Mouse (Mus musculus): Measurements from ENCODE around the gene Med26. TPM values are rescaled to one million over a fixed set of nuclear protein-coding genes. Genes with fewer than 3 reads are reported as not detected.

Med26 gene
- total RNA-seq, 1 experiment, result 15.3 TPM

DNA sequence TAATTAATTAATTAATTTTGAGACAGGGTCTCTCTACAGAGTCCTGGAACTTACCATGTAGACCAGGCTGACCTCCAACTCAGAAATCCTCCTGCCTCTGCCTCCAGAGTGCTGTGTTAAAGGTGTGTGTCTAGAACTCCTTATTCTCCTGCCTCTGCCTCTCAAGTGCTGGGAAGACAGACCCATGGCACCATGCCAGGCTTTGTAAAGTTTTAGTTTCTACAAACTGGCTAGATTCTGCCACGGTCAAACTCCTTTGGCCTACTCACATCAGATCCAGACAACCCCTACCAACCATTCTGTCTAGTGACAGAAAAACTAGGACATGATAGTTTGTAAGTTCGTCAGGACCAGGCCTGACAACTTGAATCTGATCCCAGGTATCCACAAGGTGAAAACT is 57.1 kb downstream of the Med26 start:
- peak overlapping the region in 1 of 2 experiments; percentile 73; a peak in 1 of 4 replicates for H3K4me3 ChIP-seq (ENCODE audit: insufficient read depth in 1 of 2, low read depth in 1 of 2, low read length in 2 of 2, poor library complexity in 1 of 2, severe bottlenecking in 1 of 2)
- TF ChIP-seq CHD2 (IDR thresholded peaks at IDR 0.05; ENCODE audit: low read depth, low read length) (no peak), HCFC1 (IDR thresholded peaks at IDR 0.05; ENCODE audit: borderline replicate concordance, insufficient read depth, low read length) (no peak), ZNF384 (IDR thresholded peaks at IDR 0.05; ENCODE audit: low read depth, low read length) (no peak), ZC3H11A (IDR thresholded peaks at IDR 0.05; ENCODE audit: borderline replicate concordance, low read depth, low read length) (no peak), MAFK (IDR thresholded peaks at IDR 0.05; ENCODE audit: insufficient read depth, low read depth, low read length) (no peak)
- no peak overlapping the region for H3K9ac ChIP-seq (ENCODE audit: insufficient read depth, low read depth, low read length, poor library complexity, severe bottlenecking)
- DNase-seq (ENCODE audit: low read depth, low spot score), result no peak
- no peak overlapping the region for H3K27ac ChIP-seq (ENCODE audit: insufficient read depth, low read depth, low read length, poor library complexity, severe bottlenecking)
- in situ Hi-C loops (cut with MboI; ENCODE audit: low sequenced_read_pairs in 2 of 2, unreplicated experiment in 2 of 2), result no loop called here
- peaks cover 33% of the 10 kb centered on the region for H3K36me3 ChIP-seq (ENCODE audit: control insufficient read depth, insufficient read depth, low read length, poor library complexity, severe bottlenecking)
- H3K9me3 ChIP-seq (ENCODE audit: control insufficient read depth, insufficient read depth, low read depth, low read length), result no peaks in the 10 kb centered on the region
- peaks cover 0 to 7% of the 10 kb centered on the region in 2 experiments; a peak in 2 of 4 replicates for H3K4me1 ChIP-seq (ENCODE audit: control insufficient read depth in 2 of 2, insufficient read depth in 2 of 2, low read length in 2 of 2, poor library complexity in 1 of 2)

DNA sequence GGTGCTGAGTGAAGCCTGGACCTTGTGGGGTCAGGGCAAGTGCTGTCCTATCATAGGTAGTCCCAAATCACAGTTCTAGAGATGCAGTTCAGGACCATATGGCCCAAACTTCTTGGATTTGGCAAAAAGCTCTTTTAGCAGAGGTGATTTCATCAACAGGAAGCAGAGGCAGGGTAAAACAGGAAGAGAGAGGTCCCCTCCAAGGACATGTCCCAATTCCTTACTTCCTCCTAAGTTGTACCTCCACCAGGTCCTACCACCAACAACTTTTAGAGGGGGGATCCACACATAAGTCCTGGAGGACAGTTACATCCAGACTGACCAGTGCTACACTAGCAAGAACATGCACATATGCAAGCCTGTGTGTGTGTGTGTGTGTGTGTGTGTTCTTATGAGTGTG is 61.1 kb downstream of the Med26 start:
- Histone ChIP-seq H3K9me3 (ENCODE audit: control insufficient read depth, insufficient read depth, low read depth, low read length) (no peaks in the 10 kb centered on the region), H3K36me3 (ENCODE audit: control insufficient read depth, insufficient read depth, low read length, poor library complexity, severe bottlenecking) (peaks cover 41% of the 10 kb centered on the region), H3K9ac (ENCODE audit: insufficient read depth, low read depth, low read length, poor library complexity, severe bottlenecking) (no peak overlapping the region), H3K4me1 (ENCODE audit: control insufficient read depth in 2 of 2, insufficient read depth in 2 of 2, low read length in 2 of 2, poor library complexity in 1 of 2) (peaks cover 0 to 3% of the 10 kb centered on the region in 2 experiments; a peak in 1 of 4 replicates), H3K4me3 (ENCODE audit: insufficient read depth in 1 of 2, low read depth in 1 of 2, low read length in 2 of 2, poor library complexity in 1 of 2, severe bottlenecking in 1 of 2) (no peak overlapping the region), H3K27ac (ENCODE audit: insufficient read depth, low read depth, low read length, poor library complexity, severe bottlenecking) (no peak overlapping the region)
- no peak for DNase-seq (ENCODE audit: low read depth, low spot score)
- TF ChIP-seq ZNF384 (IDR thresholded peaks at IDR 0.05; ENCODE audit: low read depth, low read length) (no peak), CHD2 (IDR thresholded peaks at IDR 0.05; ENCODE audit: low read depth, low read length) (no peak), ZC3H11A (IDR thresholded peaks at IDR 0.05; ENCODE audit: borderline replicate concordance, low read depth, low read length) (no peak), MAFK (IDR thresholded peaks at IDR 0.05; ENCODE audit: insufficient read depth, low read depth, low read length) (no peak), HCFC1 (IDR thresholded peaks at IDR 0.05; ENCODE audit: borderline replicate concordance, insufficient read depth, low read length) (no peak)
- in situ Hi-C loops (cut with MboI; ENCODE audit: low sequenced_read_pairs in 2 of 2, unreplicated experiment in 2 of 2), result no loop called here

DNA sequence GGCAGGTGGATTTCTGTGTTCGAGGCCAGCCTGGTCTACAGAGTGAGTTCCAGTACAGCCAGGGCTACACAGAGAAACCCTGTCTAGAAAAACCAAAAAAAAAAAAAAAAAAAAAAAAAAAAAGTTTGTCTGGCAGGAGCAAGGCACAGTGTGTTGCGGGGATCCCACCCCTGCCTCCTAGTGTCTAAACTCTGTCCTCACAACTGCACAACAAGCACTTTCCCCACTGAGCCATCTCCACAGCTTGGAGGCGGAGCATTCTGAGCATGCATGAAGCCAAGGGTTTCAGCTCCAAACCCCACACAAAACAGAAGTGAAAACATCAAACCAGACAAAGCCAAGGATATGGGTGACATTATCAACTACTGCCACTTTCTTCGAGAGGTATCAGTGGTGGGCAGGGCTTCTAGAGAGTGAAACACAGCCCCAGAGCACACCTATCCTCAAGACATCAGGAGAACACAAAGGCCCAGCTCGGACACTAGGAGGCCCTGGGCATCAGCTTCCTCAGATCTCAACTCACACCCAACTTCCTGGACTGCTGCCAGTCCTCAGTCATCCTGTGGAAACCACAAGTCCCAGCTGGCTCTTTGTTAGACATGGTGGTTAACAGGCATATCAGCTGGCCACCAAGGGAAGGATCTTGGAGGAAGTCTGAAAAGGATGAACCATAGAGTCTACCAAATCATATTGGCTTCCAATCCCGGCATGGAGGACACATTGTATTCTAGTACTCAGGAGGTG is 62.4 kb downstream of the Med26 start:
- in situ Hi-C loops (cut with MboI; ENCODE audit: low sequenced_read_pairs in 2 of 2, unreplicated experiment in 2 of 2), result no loop called here
- Histone ChIP-seq H3K4me1 (ENCODE audit: control insufficient read depth in 2 of 2, insufficient read depth in 2 of 2, low read length in 2 of 2, poor library complexity in 1 of 2) (no peaks in the 10 kb centered on the region), H3K4me3 (ENCODE audit: insufficient read depth in 1 of 2, low read depth in 1 of 2, low read length in 2 of 2, poor library complexity in 1 of 2, severe bottlenecking in 1 of 2) (no peak overlapping the region), H3K9me3 (ENCODE audit: control insufficient read depth, insufficient read depth, low read depth, low read length) (no peaks in the 10 kb centered on the region), H3K27ac (ENCODE audit: insufficient read depth, low read depth, low read length, poor library complexity, severe bottlenecking) (no peak overlapping the region), H3K36me3 (ENCODE audit: control insufficient read depth, insufficient read depth, low read length, poor library complexity, severe bottlenecking) (peaks cover 41% of the 10 kb centered on the region), H3K9ac (ENCODE audit: insufficient read depth, low read depth, low read length, poor library complexity, severe bottlenecking) (no peak overlapping the region)
- no peak for TF ChIP-seq ZC3H11A (IDR thresholded peaks at IDR 0.05; ENCODE audit: borderline replicate concordance, low read depth, low read length)
- TF ChIP-seq HCFC1 (IDR thresholded peaks at IDR 0.05; ENCODE audit: borderline replicate concordance, insufficient read depth, low read length), result no peak
- no peak for TF ChIP-seq CHD2 (IDR thresholded peaks at IDR 0.05; ENCODE audit: low read depth, low read length)
- TF ChIP-seq MAFK (IDR thresholded peaks at IDR 0.05; ENCODE audit: insufficient read depth, low read depth, low read length), result no peak
- 0 out of 2 replicates have a peak, but pooled peaks have one; percentile 26 for TF ChIP-seq ZNF384 (IDR thresholded peaks at IDR 0.05; ENCODE audit: low read depth, low read length)
- DNase-seq (ENCODE audit: low read depth, low spot score), result no peak

DNA sequence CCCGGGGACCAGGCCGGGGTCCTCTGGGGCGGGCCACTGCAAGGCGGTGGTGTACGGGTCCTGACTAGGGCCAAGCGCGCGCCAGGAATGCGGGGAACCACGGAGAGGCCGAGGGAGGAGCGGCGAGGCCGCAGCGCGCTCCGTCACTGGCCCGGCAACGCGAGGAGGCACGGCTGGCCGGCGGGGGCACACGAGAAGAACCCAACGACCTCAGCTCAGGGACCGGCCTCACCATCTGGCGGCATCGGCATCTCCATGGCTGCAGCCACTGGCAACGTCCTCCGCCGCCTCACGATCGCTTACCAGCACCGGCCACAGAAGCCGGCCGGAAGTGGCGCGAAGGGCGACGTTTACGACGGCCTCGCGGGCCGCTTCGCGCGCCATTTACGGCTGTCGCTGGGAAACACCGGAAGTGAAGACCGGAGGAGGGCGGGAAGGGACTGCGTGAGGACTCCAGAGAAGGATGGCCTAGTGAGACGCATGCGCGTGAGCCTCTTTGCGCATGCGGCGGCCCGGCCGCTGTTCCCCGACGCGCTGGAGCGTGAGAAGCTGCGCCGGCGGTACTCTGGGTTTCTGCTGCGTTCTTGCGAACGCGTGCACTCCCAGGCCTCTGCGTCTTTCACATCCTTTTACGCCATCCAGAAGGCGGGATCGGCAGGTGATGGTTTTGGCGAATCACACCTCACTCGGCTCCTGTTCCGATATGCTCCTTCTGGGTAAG is 73.1 kb downstream of the Med26 start, which contains the start of gene Cherp:
TSS of gene Cherp (minus strand) at position 401 of the 721 bp plus-strand sequence.
- H3K4me3 ChIP-seq (ENCODE audit: insufficient read depth in 1 of 2, low read depth in 1 of 2, low read length in 2 of 2, poor library complexity in 1 of 2, severe bottlenecking in 1 of 2), result peak within 1 kb of the TSS; percentile 85 to 97
- peaks cover 28% of the 10 kb centered on the region for H3K36me3 ChIP-seq (ENCODE audit: control insufficient read depth, insufficient read depth, low read length, poor library complexity, severe bottlenecking)
- no peaks in the 10 kb centered on the region for H3K9me3 ChIP-seq (ENCODE audit: control insufficient read depth, insufficient read depth, low read depth, low read length)
- peaks cover 0 to 5% of the 10 kb centered on the region in 2 experiments; a peak in 1 of 4 replicates for H3K4me1 ChIP-seq (ENCODE audit: control insufficient read depth in 2 of 2, insufficient read depth in 2 of 2, low read length in 2 of 2, poor library complexity in 1 of 2)
- TF ChIP-seq HCFC1 (IDR thresholded peaks at IDR 0.05; ENCODE audit: borderline replicate concordance, insufficient read depth, low read length) (peak; percentile 77), MAFK (IDR thresholded peaks at IDR 0.05; ENCODE audit: insufficient read depth, low read depth, low read length) (no peak)
- in situ Hi-C loops (cut with MboI; ENCODE audit: low sequenced_read_pairs in 2 of 2, unreplicated experiment in 2 of 2), result no loop called here
- DNase-seq (ENCODE audit: low read depth, low spot score), result peak; percentile 94
- H3K9ac ChIP-seq (ENCODE audit: insufficient read depth, low read depth, low read length, poor library complexity, severe bottlenecking), result peak within 1 kb of the TSS; percentile 98
- peak within 1 kb of the TSS; percentile 88 for H3K27ac ChIP-seq (ENCODE audit: insufficient read depth, low read depth, low read length, poor library complexity, severe bottlenecking)
